22 mouse cellular contexts compared by ENCODE assay signal in the genomic region with DNA sequence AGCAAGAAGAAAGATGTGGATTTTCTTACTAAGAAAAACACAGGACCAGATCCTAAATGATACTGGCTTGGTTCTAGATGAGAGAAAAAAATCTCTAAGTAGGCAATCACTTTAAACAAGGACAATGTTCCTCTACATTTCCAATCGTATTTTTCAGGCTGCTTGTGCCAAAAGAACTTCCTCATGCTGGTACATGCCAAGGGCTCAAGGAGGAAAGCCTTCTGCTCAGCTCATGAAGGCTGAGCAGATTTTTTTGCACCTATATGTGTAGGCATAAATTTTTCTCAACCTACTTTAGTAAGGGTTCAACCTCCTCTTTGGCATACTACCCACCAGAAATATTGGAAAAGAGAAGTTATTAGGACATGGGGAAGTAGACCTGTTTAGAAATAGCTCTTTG. TPM values are rescaled to one million over a fixed set of nuclear protein-coding genes. Genes with fewer than 3 reads are reported as not detected.
"Had no signal": no experiment of that assay in that cellular context is flagged by ENCODE, and none has a peak within 500 bp of the region (broad histone marks: within the 10 kb centered on the region; RNA-seq: fewer than 3 reads in every experiment).

No protein-coding gene starts in this region.

- H3K4me3 ChIP-seq: intestine, embryonic 15.5 days; liver, embryonic 13.5 days; neural tube, embryonic 12.5 days; neural tube, embryonic 15.5 days; stomach, embryonic 15.5 days had no signal

- ATAC-seq: intestine, embryonic 15.5 days had no signal

- H3K36me3 ChIP-seq: intestine, embryonic 15.5 days; liver, embryonic 13.5 days; neural tube, embryonic 12.5 days; neural tube, embryonic 15.5 days; stomach, embryonic 15.5 days had no signal

- H3K9me3 ChIP-seq: intestine, embryonic 15.5 days; liver, embryonic 13.5 days; neural tube, embryonic 12.5 days; neural tube, embryonic 15.5 days; stomach, embryonic 15.5 days had no signal

- H3K9ac ChIP-seq: intestine, embryonic 15.5 days; liver, embryonic 13.5 days; neural tube, embryonic 12.5 days; neural tube, embryonic 15.5 days; stomach, embryonic 15.5 days had no signal

- H3K4me2 ChIP-seq: intestine, embryonic 15.5 days; liver, embryonic 13.5 days; midbrain, embryonic 11.5 days; neural tube, embryonic 12.5 days; neural tube, embryonic 15.5 days; stomach, embryonic 15.5 days had no signal

- H3K27me3 ChIP-seq: intestine, embryonic 15.5 days; neural tube, embryonic 12.5 days; neural tube, embryonic 15.5 days; stomach, embryonic 15.5 days had no signal

- DNase-seq: kidney, adult 11 months; kidney, adult 8-10 months; kidney, postnatal 36 days; layer of hippocampus, adult 9-11 months; liver, embryonic 13.5 days; midbrain, embryonic 14.5 days; right cerebral cortex, adult 18-20 months; right cerebral cortex, postnatal 14 days; spleen, adult 18-20 months; thymus, adult 18-20 months; thymus, postnatal 36 days had no signal

- H3K27ac ChIP-seq: intestine, embryonic 15.5 days; kidney, postnatal 0 days; liver, embryonic 13.5 days; neural tube, embryonic 12.5 days; neural tube, embryonic 15.5 days; stomach, embryonic 15.5 days had no signal

RNA-seq across cellular contexts. Expression of a gene that starts 59.8 kb away (rescaled TPM):
- total RNA-seq: layer of hippocampus, adult 18-20 months; layer of hippocampus, postnatal 25 days; left cerebral cortex, adult 18-20 months; left cerebral cortex, postnatal 36 days; liver, adult 2 months had no signal
- polyA plus RNA-seq: midbrain, embryonic 11.5 days had no signal
